Mouse (Mus musculus) cortical plate, adult 2 months (tissue): ENCODE measurements around the gene Suclg2.

Source experiments
- CTCF ChIP-seq: fragments of 200-500 bp; IDR thresholded peaks from 2 replicates; pipeline ENCODE4 v1.5.1; 2011; ENCODE audit warnings: mild to moderate bottlenecking, control low read depth, low read length; ENCODE audit not compliant: insufficient read depth; ENCODE audit errors: extremely low read depth
- POLR2A ChIP-seq: fragments of 200-500 bp; IDR thresholded peaks from 2 replicates; pipeline ENCODE4 v1.6.1; 2011; ENCODE audit warnings: mild to moderate bottlenecking, low read length, control low read depth; ENCODE audit not compliant: insufficient read depth; ENCODE audit errors: extremely low read depth

GRCm38 (mm10) chr6:95535191-95535590 lies 183.4 kb downstream of the Suclg2 start:
- TF ChIP-seq CTCF: no peak
- no peak for TF ChIP-seq POLR2A
